Mouse (Mus musculus): ENCODE data around the gene Mybpc3.
"Not testable (repeated sequence)": the region's sequence is repeated elsewhere in the genome, so short reads cannot be mapped to it uniquely, and the experiment has no call there.

The Mybpc3 gene

GRCm38 (mm10) chr2:91088987-91089386 is 29.0 kb upstream of the Mybpc3 start:
- no peak for DNase-seq

- no peak for DNase-seq
Observed at GRCm38 (mm10) chr2:91090208-91090607, 27.7 kb upstream of the Mybpc3 start.

GRCm38 (mm10) chr2:91090827-91091226 is 27.1 kb upstream of the Mybpc3 start:
- no peak for DNase-seq

GRCm38 (mm10) chr2:91096524-91096923 is 21.4 kb upstream of the Mybpc3 start:
- no peak for DNase-seq

- DNase-seq: no peak
Observed at GRCm38 (mm10) chr2:91097015-91097414, 20.9 kb upstream of the Mybpc3 start.

GRCm38 (mm10) chr2:91098156-91098555 is 19.8 kb upstream of the Mybpc3 start:
- no peak for DNase-seq

- DNase-seq: peak; percentile 85
Observed at GRCm38 (mm10) chr2:91101124-91101740, 16.7 kb upstream of the Mybpc3 start.

GRCm38 (mm10) chr2:91108156-91108555 is 9.8 kb upstream of the Mybpc3 start:
- no peak for DNase-seq

GRCm38 (mm10) chr2:91109241-91109640 is 8.7 kb upstream of the Mybpc3 start:
- no peak for DNase-seq

GRCm38 (mm10) chr2:91109807-91110385 is 8.0 kb upstream of the Mybpc3 start:
- DNase-seq: no peak

- DNase-seq: no peak
Observed at GRCm38 (mm10) chr2:91110429-91110828, 7.5 kb upstream of the Mybpc3 start.

GRCm38 (mm10) chr2:91111832-91112231 is 6.1 kb upstream of the Mybpc3 start:
- not testable (repeated sequence) for DNase-seq

GRCm38 (mm10) chr2:91112491-91112890 is 5.5 kb upstream of the Mybpc3 start:
- DNase-seq: no peak

GRCm38 (mm10) chr2:91113334-91113733 is 4.6 kb upstream of the Mybpc3 start:
- DNase-seq: no peak

GRCm38 (mm10) chr2:91113852-91114251 is 4.1 kb upstream of the Mybpc3 start:
- DNase-seq: no peak

- peak; percentile 96 for DNase-seq
Observed at GRCm38 (mm10) chr2:91114781-91115577, 3.0 kb upstream of the Mybpc3 start.

GRCm38 (mm10) chr2:91115578-91115970 is 2.4 kb upstream of the Mybpc3 start:
- DNase-seq: no peak

- no peak for DNase-seq
Observed at GRCm38 (mm10) chr2:91116842-91117241, 1.1 kb upstream of the Mybpc3 start.

- peak; percentile 76 for DNase-seq
Observed at GRCm38 (mm10) chr2:91118647-91119046, 703 bp downstream of the Mybpc3 start.

GRCm38 (mm10) chr2:91119061-91119460 is 1.1 kb downstream of the Mybpc3 start:
- peak; percentile 91 for DNase-seq

GRCm38 (mm10) chr2:91119551-91119950 is 1.6 kb downstream of the Mybpc3 start:
- DNase-seq: peak; percentile 99

- DNase-seq: peak; percentile 72
Observed at GRCm38 (mm10) chr2:91120261-91120671, 2.3 kb downstream of the Mybpc3 start.

- peak; percentile 61 for DNase-seq
Observed at GRCm38 (mm10) chr2:91121011-91121410, 3.1 kb downstream of the Mybpc3 start.

- no peak for DNase-seq
Observed at GRCm38 (mm10) chr2:91121497-91121896, 3.6 kb downstream of the Mybpc3 start.
